Mouse (Mus musculus): ENCODE data around the gene Bicra. TPM values are rescaled to one million over a fixed set of nuclear protein-coding genes. Genes with fewer than 3 reads are reported as not detected.

Gene Bicra
- polyA plus RNA-seq, 1 experiment from 2014 or later, result 6.9 TPM

DNA sequence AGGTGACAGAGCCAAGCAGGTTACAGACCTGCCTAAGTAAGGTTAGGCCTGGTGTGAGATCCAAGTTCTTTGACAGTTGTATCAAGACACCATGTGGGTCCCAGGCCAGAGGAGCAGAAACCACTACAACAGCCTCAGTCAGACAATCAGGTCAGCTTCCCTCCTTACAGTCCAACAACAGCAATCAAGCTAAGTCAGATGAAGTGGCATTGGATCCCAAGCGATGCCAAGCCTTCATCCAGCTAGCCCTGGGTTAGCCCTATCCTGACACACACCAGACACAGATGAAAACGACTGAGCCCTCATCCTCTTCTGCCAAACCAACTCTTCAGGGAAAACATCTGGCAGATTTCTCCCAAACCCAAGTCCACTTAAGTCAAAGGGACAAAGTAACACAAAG lies 2.2 kb downstream of the Bicra start:
- Histone ChIP-seq H3K27me3 (ENCODE audit: low read depth, poor library complexity, severe bottlenecking) (no peaks in the 10 kb centered on the region), H3K9me3 (replicated peaks) (no peaks in the 10 kb centered on the region), H3K27ac (replicated peaks) (peak overlapping the region; percentile 100), H3K36me3 (peaks cover 19% of the 10 kb centered on the region; the same call in 1 of the 2 replicates), H3K4me1 (peaks cover 59% of the 10 kb centered on the region), H3K4me3 (peak overlapping the region; percentile 97)
- 68% methylated on average over 2 of the region's 2 CpGs for WGBS
- DNase-seq (ENCODE audit: low spot score), result no peak

GRCm38 (mm10) chr7:16044531-16044930 lies 3.2 kb downstream of the Bicra start:
- H3K27me3 ChIP-seq (ENCODE audit: low read depth, poor library complexity, severe bottlenecking), result no peaks in the 10 kb centered on the region
- H3K4me3 ChIP-seq, result peak overlapping the region; percentile 97
- H3K9me3 ChIP-seq (replicated peaks), result no peaks in the 10 kb centered on the region
- DNase-seq (ENCODE audit: low spot score), result no peak
- H3K36me3 ChIP-seq, result peaks cover 19% of the 10 kb centered on the region; the same call in 1 of the 2 replicates
- H3K27ac ChIP-seq (replicated peaks), result peak overlapping the region; percentile 100
- H3K4me1 ChIP-seq, result peaks cover 51% of the 10 kb centered on the region
- WGBS, result 43% methylated on average over 5 of the region's 5 CpGs

DNA sequence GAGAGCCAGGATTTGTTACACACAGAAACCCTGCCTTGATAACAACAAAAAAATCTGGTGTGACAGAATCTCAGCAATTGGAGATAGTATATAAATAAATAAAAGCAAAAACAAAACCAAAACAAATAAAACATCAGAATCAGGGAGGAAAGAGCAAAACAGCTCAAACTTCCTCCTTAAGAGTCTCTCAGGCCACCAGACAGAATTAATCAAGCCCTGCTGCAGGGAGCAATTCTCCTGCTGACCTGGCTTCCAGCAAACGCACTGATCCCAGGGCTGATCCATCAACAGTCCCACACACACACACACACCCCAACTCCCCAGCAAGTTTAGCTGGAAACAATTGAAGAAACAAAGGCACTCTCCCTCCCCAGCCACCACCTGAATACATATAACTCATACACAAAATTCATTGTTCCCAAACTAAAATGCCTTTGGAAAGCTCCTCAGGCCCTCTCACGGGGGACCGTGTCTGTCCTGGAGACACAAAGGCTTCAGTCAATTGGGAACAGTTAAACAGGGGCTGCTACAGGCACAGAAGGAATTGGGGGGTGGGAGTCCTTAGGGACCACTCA lies 3.8 kb downstream of the Bicra start:
- DNase-seq (ENCODE audit: low spot score), result no peak
- H3K4me3 ChIP-seq, result peak overlapping the region; percentile 97

DNA sequence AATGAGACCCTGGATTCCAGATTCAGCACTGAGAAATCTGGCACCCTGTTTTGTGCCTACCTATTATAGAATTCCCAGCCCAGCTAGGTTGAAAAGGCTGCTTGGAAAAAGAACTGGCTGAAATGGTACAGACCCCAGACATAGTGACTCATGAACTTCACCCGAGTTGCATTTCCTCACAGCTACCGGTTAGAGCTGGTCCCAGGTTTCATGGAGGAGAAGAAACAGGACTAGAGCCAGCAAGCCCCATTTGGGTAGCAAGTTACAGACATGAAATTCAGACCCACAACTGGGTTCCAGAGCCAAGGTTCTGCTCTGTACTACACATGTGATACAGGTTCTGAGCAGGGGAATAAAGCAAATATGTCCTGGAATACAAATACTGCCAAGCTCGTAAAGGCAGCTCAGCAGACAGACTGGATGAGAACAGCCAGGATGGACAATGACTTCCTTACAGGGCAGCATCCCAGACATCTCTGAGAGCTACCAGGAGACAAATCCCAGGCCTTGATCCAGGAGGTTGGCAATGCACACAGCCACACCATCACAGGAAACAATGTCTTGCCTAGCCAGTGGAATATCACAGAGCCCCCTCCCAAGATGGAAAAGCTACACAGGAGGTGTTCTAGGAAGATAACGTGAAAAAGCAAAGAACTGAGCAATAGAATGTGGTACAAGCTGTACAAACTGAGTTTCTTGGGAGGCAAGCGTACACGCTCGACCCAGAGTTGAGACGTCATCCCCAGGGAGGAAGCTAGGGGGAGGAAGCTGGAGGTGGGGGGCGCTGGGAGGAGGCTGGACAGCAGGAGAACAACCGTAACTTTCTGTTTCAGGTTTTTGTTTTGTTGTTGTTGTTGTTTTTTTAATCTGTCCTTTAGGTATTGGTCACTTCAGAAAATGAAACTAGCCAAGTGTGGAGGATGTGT lies 4.6 kb downstream of the Bicra start:
- no peaks in the 10 kb centered on the region for H3K27me3 ChIP-seq (ENCODE audit: low read depth, poor library complexity, severe bottlenecking)
- H3K27ac ChIP-seq (replicated peaks), result no peak overlapping the region
- H3K9me3 ChIP-seq (replicated peaks), result no peaks in the 10 kb centered on the region
- H3K36me3 ChIP-seq, result peaks cover 31% of the 10 kb centered on the region; the same call in 1 of the 2 replicates
- DNase-seq (ENCODE audit: low spot score), result no peak
- peaks cover 39% of the 10 kb centered on the region for H3K4me1 ChIP-seq
- 80% methylated on average over 10 of the region's 10 CpGs for WGBS
- H3K4me3 ChIP-seq, result no peak overlapping the region

More for the DNA sequence above, 3.8 kb downstream of the Bicra start:
- Histone ChIP-seq H3K9me3 (replicated peaks) (no peaks in the 10 kb centered on the region), H3K27ac (replicated peaks) (peak overlapping the region; percentile 76), H3K36me3 (peaks cover 24% of the 10 kb centered on the region; the same call in 1 of the 2 replicates), H3K27me3 (ENCODE audit: low read depth, poor library complexity, severe bottlenecking) (no peaks in the 10 kb centered on the region), H3K4me1 (peaks cover 45% of the 10 kb centered on the region)
- WGBS, result 51% methylated on average over 3 of the region's 3 CpGs

DNA sequence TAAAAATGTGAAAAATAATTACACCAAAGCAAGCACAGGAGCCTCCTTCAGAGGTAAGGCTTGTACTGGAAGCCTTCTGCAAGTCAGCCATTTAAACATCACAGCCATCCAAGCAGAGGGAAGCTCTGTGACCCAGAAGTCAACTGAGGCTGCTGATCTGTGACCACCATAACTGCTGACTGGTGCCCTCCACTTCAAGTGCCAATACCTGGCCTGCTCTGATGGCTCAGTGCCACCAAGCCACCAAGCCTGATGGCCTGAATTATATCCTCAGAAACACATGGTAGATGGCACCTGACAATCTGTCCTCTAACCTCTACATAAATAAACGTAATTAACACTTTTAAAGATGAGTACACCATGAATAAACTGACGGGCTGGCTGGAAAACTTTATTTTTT lies 6.5 kb downstream of the Bicra start:
- Histone ChIP-seq H3K27me3 (ENCODE audit: low read depth, poor library complexity, severe bottlenecking) (no peaks in the 10 kb centered on the region), H3K9me3 (replicated peaks) (no peaks in the 10 kb centered on the region), H3K4me1 (peaks cover 35% of the 10 kb centered on the region), H3K36me3 (peaks cover 37% of the 10 kb centered on the region; the same call in 1 of the 2 replicates), H3K27ac (replicated peaks) (no peak overlapping the region), H3K4me3 (no peak overlapping the region)
- WGBS, result 87% methylated on average over 2 of the region's 2 CpGs
- no peak for DNase-seq (ENCODE audit: low spot score)

- DNase-seq (ENCODE audit: low spot score), result no peak
- Histone ChIP-seq H3K9me3 (replicated peaks) (no peaks in the 10 kb centered on the region), H3K27ac (replicated peaks) (no peak overlapping the region), H3K36me3 (peaks cover 37% of the 10 kb centered on the region; the same call in 1 of the 2 replicates), H3K27me3 (ENCODE audit: low read depth, poor library complexity, severe bottlenecking) (no peaks in the 10 kb centered on the region), H3K4me1 (peaks cover 17% of the 10 kb centered on the region), H3K4me3 (no peak overlapping the region)
- 95% methylated on average over 5 of the region's 5 CpGs for WGBS
These were observed 8.4 kb downstream of the Bicra start for GRCm38 (mm10) chr7:16039363-16039762.

DNA sequence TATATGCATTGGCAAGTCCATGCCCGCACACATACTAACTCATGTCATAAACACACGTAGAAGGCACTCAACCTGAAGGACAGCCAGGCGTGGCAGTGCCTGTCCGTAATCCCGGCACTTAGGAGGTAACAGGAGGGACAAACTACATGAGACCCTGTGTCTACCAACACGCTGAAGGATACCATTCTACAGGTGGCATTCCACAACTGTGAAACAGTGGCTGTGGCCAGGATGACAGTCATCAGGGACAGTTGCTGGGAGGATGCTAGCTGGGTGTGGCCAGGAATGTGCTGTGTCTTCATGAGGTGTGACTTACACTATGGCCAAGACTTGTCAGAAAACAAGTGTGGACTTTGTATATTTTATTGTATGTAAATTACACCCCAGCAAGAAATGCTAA lies 10.7 kb downstream of the Bicra start:
- DNase-seq (ENCODE audit: low spot score), result no peak
- H3K27ac ChIP-seq (replicated peaks), result no peak overlapping the region
- no peak overlapping the region for H3K4me3 ChIP-seq
- 94% methylated on average over 6 of the region's 6 CpGs for WGBS
- no peaks in the 10 kb centered on the region for H3K27me3 ChIP-seq (ENCODE audit: low read depth, poor library complexity, severe bottlenecking)
- H3K4me1 ChIP-seq, result no peaks in the 10 kb centered on the region
- H3K9me3 ChIP-seq (replicated peaks), result peaks cover 6% of the 10 kb centered on the region; the same call in 1 of the 2 replicates
- peaks cover 42% of the 10 kb centered on the region for H3K36me3 ChIP-seq

- Histone ChIP-seq H3K4me3 (no peak overlapping the region), H3K9me3 (replicated peaks) (peaks cover 14% of the 10 kb centered on the region; the same call in 1 of the 2 replicates), H3K36me3 (peaks cover 57% of the 10 kb centered on the region), H3K27me3 (ENCODE audit: low read depth, poor library complexity, severe bottlenecking) (no peaks in the 10 kb centered on the region), H3K4me1 (0 out of 2 replicates have a peak, but pooled peaks cover 5% of the 10 kb centered on the region), H3K27ac (replicated peaks) (no peak overlapping the region)
- DNase-seq (ENCODE audit: low spot score), result no peak
- WGBS, result 93% methylated on average over 8 of the region's 8 CpGs
These were observed 13.9 kb downstream of the Bicra start for GRCm38 (mm10) chr7:16033580-16034461.

GRCm38 (mm10) chr7:16033059-16033458 lies 14.7 kb downstream of the Bicra start:
- H3K4me1 ChIP-seq, result 0 out of 2 replicates have a peak, but pooled peaks cover 10% of the 10 kb centered on the region
- no peak overlapping the region for H3K27ac ChIP-seq (replicated peaks)
- 95% methylated on average over 1 of the region's 1 CpGs for WGBS
- no peak overlapping the region for H3K4me3 ChIP-seq
- H3K36me3 ChIP-seq, result peaks cover 59% of the 10 kb centered on the region
- H3K27me3 ChIP-seq (ENCODE audit: low read depth, poor library complexity, severe bottlenecking), result no peaks in the 10 kb centered on the region
- no peak for DNase-seq (ENCODE audit: low spot score)
- H3K9me3 ChIP-seq (replicated peaks), result peaks cover 14% of the 10 kb centered on the region; the same call in 1 of the 2 replicates

DNA sequence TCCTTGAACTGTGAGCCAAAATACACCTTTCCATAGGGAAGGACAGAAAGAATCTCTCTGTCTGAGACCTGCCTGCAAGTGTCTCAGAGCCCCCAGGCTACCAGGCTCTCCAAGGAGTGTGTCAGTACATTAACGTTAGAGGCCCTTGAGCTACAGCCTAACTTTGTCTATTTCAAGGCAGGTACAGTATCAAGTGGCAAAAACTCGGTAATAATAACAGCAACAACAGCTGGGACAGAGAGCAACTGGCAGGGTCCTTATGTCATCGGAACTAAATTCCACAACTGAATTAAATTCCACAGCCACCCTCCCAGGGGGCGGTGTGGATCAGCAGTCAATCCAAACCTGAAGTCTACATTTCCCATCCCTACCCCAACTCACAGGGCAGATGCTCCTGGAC lies 16.6 kb downstream of the Bicra start:
- H3K27ac ChIP-seq (replicated peaks), result no peak overlapping the region
- H3K36me3 ChIP-seq, result peaks cover 62% of the 10 kb centered on the region
- peaks cover 14% of the 10 kb centered on the region; the same call in 1 of the 2 replicates for H3K9me3 ChIP-seq (replicated peaks)
- H3K4me1 ChIP-seq, result 0 out of 2 replicates have a peak, but pooled peaks cover 10% of the 10 kb centered on the region
- H3K27me3 ChIP-seq (ENCODE audit: low read depth, poor library complexity, severe bottlenecking), result no peaks in the 10 kb centered on the region
- no peak for DNase-seq (ENCODE audit: low spot score)
- no peak overlapping the region for H3K4me3 ChIP-seq
- WGBS, result 94% methylated on average over 4 of the region's 4 CpGs

- Histone ChIP-seq H3K9me3 (replicated peaks) (peaks cover 14% of the 10 kb centered on the region; the same call in 1 of the 2 replicates), H3K27me3 (ENCODE audit: low read depth, poor library complexity, severe bottlenecking) (no peaks in the 10 kb centered on the region), H3K36me3 (peaks cover 54% of the 10 kb centered on the region), H3K4me3 (no peak overlapping the region), H3K4me1 (peaks cover 10% of the 10 kb centered on the region; the same call in 1 of the 2 replicates), H3K27ac (replicated peaks) (no peak overlapping the region)
- DNase-seq (ENCODE audit: low spot score), result no peak
- 91% methylated on average over 6 of the region's 6 CpGs for WGBS
These were observed 19.4 kb downstream of the Bicra start for GRCm38 (mm10) chr7:16028102-16028927.
